Mouse (Mus musculus) cortical plate, adult 2 months (tissue): Measurements from ENCODE around the gene Tmco4. TPM values are rescaled to one million over a fixed set of nuclear protein-coding genes. Genes with fewer than 3 reads are reported as not detected.
"Not testable (repeated sequence)": the region's sequence is repeated elsewhere in the genome, so short reads cannot be mapped to it uniquely, and the experiment has no call there.

Source experiments
- H3K27ac ChIP-seq: fragments of 200-500 bp; 2 replicates; pipeline ENCODE4 v1.5.1; 2012; ENCODE audit warnings: low read length, control low read depth, inconsistent platforms; ENCODE audit not compliant: insufficient read depth
- H3K4me1 ChIP-seq: fragments of 200-500 bp; 2 replicates; pipeline ENCODE4 v1.6.1; 2011; ENCODE audit warnings: low read length; ENCODE audit not compliant: control insufficient read depth, insufficient read depth
- H3K4me3 ChIP-seq: fragments of 200-500 bp; 2 replicates; pipeline ENCODE4 v1.5.1; 2011; ENCODE audit warnings: mild to moderate bottlenecking, low read length, control low read depth; ENCODE audit not compliant: insufficient read depth
- CTCF ChIP-seq: fragments of 200-500 bp; IDR thresholded peaks from 2 replicates; pipeline ENCODE4 v1.5.1; 2011; ENCODE audit warnings: mild to moderate bottlenecking, control low read depth, low read length; ENCODE audit not compliant: insufficient read depth; ENCODE audit errors: extremely low read depth
- POLR2A ChIP-seq: fragments of 200-500 bp; IDR thresholded peaks from 2 replicates; pipeline ENCODE4 v1.6.1; 2011; ENCODE audit warnings: mild to moderate bottlenecking, low read length, control low read depth; ENCODE audit not compliant: insufficient read depth; ENCODE audit errors: extremely low read depth
- polyA plus RNA-seq: library from polyadenylated mRNA; depleted of rRNA; stranded (reverse); fragments of >200 nt; gene quantifications from 2 replicates; pipeline ENCODE4 v1.2.3, GENCODE M21; 2012

Gene Tmco4
- polyA plus RNA-seq, 1 experiment: 3.4 TPM

GRCm38 (mm10) chr4:138971371-138971770, 1.3 kb upstream of the Tmco4 start:
- TF ChIP-seq CTCF (no peak), POLR2A (no peak)
- Histone ChIP-seq H3K27ac (no peak overlapping the region), H3K4me3 (no peak overlapping the region), H3K4me1 (no peaks in the 10 kb centered on the region)

GRCm38 (mm10) chr4:138972139-138972826, 405 bp upstream of the Tmco4 start:
- Histone ChIP-seq H3K4me3 (peak overlapping the region; percentile 28), H3K27ac (no peak overlapping the region), H3K4me1 (no peaks in the 10 kb centered on the region)
- TF ChIP-seq CTCF (no peak), POLR2A (peak; percentile 62; the same call in 1 of the 2 replicates)

- H3K27ac ChIP-seq: no peak overlapping the region
- H3K4me3 ChIP-seq: no peak overlapping the region; the same call in 1 of the 2 replicates
- TF ChIP-seq CTCF (no peak), POLR2A (no peak)
- H3K4me1 ChIP-seq: 0 out of 2 replicates have a peak, but pooled peaks cover 2% of the 10 kb centered on the region
Measured at GRCm38 (mm10) chr4:138973719-138974115, 1.0 kb downstream of the Tmco4 start.

- not testable (repeated sequence) for H3K4me1 ChIP-seq, H3K27ac ChIP-seq, H3K4me3 ChIP-seq
Measured at GRCm38 (mm10) chr4:138974540-138974939, 1.9 kb downstream of the Tmco4 start.

- no peak for TF ChIP-seq CTCF
- no peak overlapping the region for H3K27ac ChIP-seq
- no peak overlapping the region for H3K4me3 ChIP-seq
- 0 out of 2 replicates have a peak, but pooled peaks cover 2% of the 10 kb centered on the region for H3K4me1 ChIP-seq
Measured at GRCm38 (mm10) chr4:138975194-138975593, 2.5 kb downstream of the Tmco4 start.

GRCm38 (mm10) chr4:138976046-138976445, 3.4 kb downstream of the Tmco4 start:
- TF ChIP-seq CTCF (no peak), POLR2A (no peak)
- no peak overlapping the region for H3K27ac ChIP-seq
- H3K4me3 ChIP-seq: no peak overlapping the region
- H3K4me1 ChIP-seq: 0 out of 2 replicates have a peak, but pooled peaks cover 2% of the 10 kb centered on the region

- Histone ChIP-seq H3K4me3 (no peak overlapping the region), H3K27ac (no peak overlapping the region), H3K4me1 (0 out of 2 replicates have a peak, but pooled peaks cover 2% of the 10 kb centered on the region)
- TF ChIP-seq CTCF (no peak), POLR2A (no peak)
Measured at GRCm38 (mm10) chr4:138980021-138980420, 7.3 kb downstream of the Tmco4 start.

GRCm38 (mm10) chr4:138980771-138981420, 8.2 kb downstream of the Tmco4 start:
- TF ChIP-seq POLR2A: no peak
- TF ChIP-seq CTCF: no peak
- Histone ChIP-seq H3K4me3 (no peak overlapping the region), H3K4me1 (0 out of 2 replicates have a peak, but pooled peaks cover 2% of the 10 kb centered on the region), H3K27ac (no peak overlapping the region)

GRCm38 (mm10) chr4:138983422-138983821, 10.7 kb downstream of the Tmco4 start:
- Histone ChIP-seq H3K4me3 (no peak overlapping the region), H3K27ac (no peak overlapping the region), H3K4me1 (no peaks in the 10 kb centered on the region)
- TF ChIP-seq POLR2A (no peak), CTCF (no peak)

- Histone ChIP-seq H3K27ac (no peak overlapping the region), H3K4me3 (no peak overlapping the region), H3K4me1 (no peaks in the 10 kb centered on the region)
- no peak for TF ChIP-seq POLR2A
- 0 out of 2 replicates have a peak, but pooled peaks have one; percentile 16 for TF ChIP-seq CTCF
Measured at GRCm38 (mm10) chr4:138984744-138985143, 12.1 kb downstream of the Tmco4 start.
